Mouse (Mus musculus) v-Abl transformed pro-B cells (cell line): ENCODE measurements around the gene Tor3a.

Source experiments
- in situ Hi-C, 2 experiments: fragments of 400-800 bp; cut with MboI; formaldehyde crosslinking; loops; one replicate each; pipeline ENCODE4 v1.15.1; 2025; ENCODE audit not compliant: unreplicated experiment in 2 of 2

Gene Tor3a

GRCm38 (mm10) chr1:156640577-156640976 is 33.6 kb downstream of the Tor3a start:
- in situ Hi-C loops, result no loop called here

- in situ Hi-C loops, result loop anchor here (10.0 kb wide), 2 partner anchors 375 to 445 kb away; no protein-coding TSS in a partner anchor
These were observed 34.7 kb downstream of the Tor3a start for GRCm38 (mm10) chr1:156639455-156639854.

- in situ Hi-C loops, result loop anchor here (10.0 kb wide), 2 partner anchors 370 to 450 kb away; no protein-coding TSS in a partner anchor
These were observed 39.0 kb downstream of the Tor3a start for GRCm38 (mm10) chr1:156635148-156635547.

- in situ Hi-C loops, result loop anchor here (5.0 to 10.0 kb wide), 6 partner anchors 91 to 452 kb away; no protein-coding TSS in a partner anchor
These were observed 41.1 kb downstream of the Tor3a start for GRCm38 (mm10) chr1:156633095-156633494.

GRCm38 (mm10) chr1:156630965-156631364 is 43.2 kb downstream of the Tor3a start:
- in situ Hi-C loops, result loop anchor here (5.0 to 10.0 kb wide), 6 partner anchors 89 to 454 kb away; no protein-coding TSS in a partner anchor

- in situ Hi-C loops, result loop anchor here (5.0 to 10.0 kb wide), 6 partner anchors 88 to 455 kb away; no protein-coding TSS in a partner anchor
These were observed 44.2 kb downstream of the Tor3a start for GRCm38 (mm10) chr1:156629984-156630383.

GRCm38 (mm10) chr1:156626729-156627128 is 47.4 kb downstream of the Tor3a start:
- in situ Hi-C loops, result no loop called here

GRCm38 (mm10) chr1:156624231-156624630 is 49.9 kb downstream of the Tor3a start:
- in situ Hi-C loops, result loop anchor here in 1 of 2 experiments (25.0 kb wide), 1 partner anchor 1062 kb away; the partner anchor contains the start of gene Acbd6

GRCm38 (mm10) chr1:156620951-156621350 is 53.2 kb downstream of the Tor3a start:
- in situ Hi-C loops, result loop anchor here in 1 of 2 experiments (25.0 kb wide), 1 partner anchor 1059 kb away; the partner anchor contains the start of gene Acbd6

GRCm38 (mm10) chr1:156620292-156620909 is 53.8 kb downstream of the Tor3a start:
- in situ Hi-C loops, result loop anchor here in 1 of 2 experiments (25.0 kb wide), 1 partner anchor 1058 kb away; the partner anchor contains the start of gene Acbd6

- in situ Hi-C loops, result loop anchor here in 1 of 2 experiments (5.0 to 25.0 kb wide), 2 partner anchors 99 to 1056 kb away; partner anchors contain the start of genes Acbd6 and Fam20b
These were observed 56.3 kb downstream of the Tor3a start for GRCm38 (mm10) chr1:156617811-156618210.

- in situ Hi-C loops, result loop anchor here in 1 of 2 experiments (5.0 to 25.0 kb wide), 2 partner anchors 100 to 1055 kb away; partner anchors contain the start of genes Acbd6 and Fam20b
These were observed 57.1 kb downstream of the Tor3a start for GRCm38 (mm10) chr1:156616989-156617598.

GRCm38 (mm10) chr1:156615381-156616133 is 58.6 kb downstream of the Tor3a start:
- in situ Hi-C loops, result loop anchor here in 1 of 2 experiments (5.0 to 25.0 kb wide), 2 partner anchors 102 to 1053 kb away; partner anchors contain the start of genes Acbd6 and Fam20b

GRCm38 (mm10) chr1:156614710-156615109 is 59.4 kb downstream of the Tor3a start:
- in situ Hi-C loops, result loop anchor here in 1 of 2 experiments (5.0 to 25.0 kb wide), 2 partner anchors 103 to 1052 kb away; partner anchors contain the start of genes Acbd6 and Fam20b

GRCm38 (mm10) chr1:156613855-156614530 is 60.2 kb downstream of the Tor3a start:
- in situ Hi-C loops, result loop anchor here in 1 of 2 experiments (25.0 kb wide), 1 partner anchor 1052 kb away; the partner anchor contains the start of gene Acbd6

GRCm38 (mm10) chr1:156610257-156610656 is 63.9 kb downstream of the Tor3a start:
- in situ Hi-C loops, result loop anchor here in 1 of 2 experiments (25.0 kb wide), 1 partner anchor 1048 kb away; the partner anchor contains the start of gene Acbd6

GRCm38 (mm10) chr1:156608496-156608895 is 65.7 kb downstream of the Tor3a start:
- in situ Hi-C loops, result loop anchor here in 1 of 2 experiments (25.0 kb wide), 1 partner anchor 1046 kb away; the partner anchor contains the start of gene Acbd6

- in situ Hi-C loops, result loop anchor here in 1 of 2 experiments (25.0 kb wide), 1 partner anchor 1044 kb away; the partner anchor contains the start of gene Acbd6
These were observed 68.2 kb downstream of the Tor3a start for GRCm38 (mm10) chr1:156605940-156606339.
